Mouse (Mus musculus): ENCODE results near the gene Tnfrsf13b. TPM values are rescaled to one million over a fixed set of nuclear protein-coding genes. Genes with fewer than 3 reads are reported as not detected.
"Not testable (repeated sequence)": the region's sequence is repeated elsewhere in the genome, so short reads cannot be mapped to it uniquely, and the experiment has no call there.

Gene Tnfrsf13b
- polyA plus RNA-seq, 1 experiment from 2014 or later: 1.2 TPM

DNA sequence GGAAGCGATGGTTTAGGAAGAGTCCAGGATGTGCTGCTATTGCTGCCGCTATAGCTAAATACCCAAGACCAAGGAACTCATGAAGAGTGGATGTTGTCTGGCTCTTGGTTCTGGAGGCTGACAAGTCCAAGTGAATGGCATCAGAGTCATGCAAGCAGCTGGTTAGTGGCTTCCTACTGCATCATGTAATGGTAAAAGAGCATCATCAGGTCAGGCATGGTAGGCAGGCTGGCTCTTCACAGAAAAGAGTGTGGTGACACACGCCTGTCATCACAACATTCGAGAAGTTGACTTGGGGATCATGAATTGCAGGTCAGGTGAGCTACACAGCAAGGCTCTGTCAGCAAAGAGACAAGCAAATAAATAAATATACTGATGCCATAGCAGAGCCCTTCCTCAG lies 15.1 kb upstream of the Tnfrsf13b start:
- no peaks in the 10 kb centered on the region for H3K9me3 ChIP-seq (replicated peaks)
- H3K4me1 ChIP-seq: no peaks in the 10 kb centered on the region
- H3K27ac ChIP-seq (replicated peaks): no peak overlapping the region
- DNase-seq (ENCODE audit: low spot score): no peak
- no peak overlapping the region for H3K4me3 ChIP-seq
- no peaks in the 10 kb centered on the region for H3K27me3 ChIP-seq (ENCODE audit: low read depth, poor library complexity, severe bottlenecking)
- H3K36me3 ChIP-seq: no peaks in the 10 kb centered on the region
- WGBS: 91% methylated on average over 4 of the region's 4 CpGs

DNA sequence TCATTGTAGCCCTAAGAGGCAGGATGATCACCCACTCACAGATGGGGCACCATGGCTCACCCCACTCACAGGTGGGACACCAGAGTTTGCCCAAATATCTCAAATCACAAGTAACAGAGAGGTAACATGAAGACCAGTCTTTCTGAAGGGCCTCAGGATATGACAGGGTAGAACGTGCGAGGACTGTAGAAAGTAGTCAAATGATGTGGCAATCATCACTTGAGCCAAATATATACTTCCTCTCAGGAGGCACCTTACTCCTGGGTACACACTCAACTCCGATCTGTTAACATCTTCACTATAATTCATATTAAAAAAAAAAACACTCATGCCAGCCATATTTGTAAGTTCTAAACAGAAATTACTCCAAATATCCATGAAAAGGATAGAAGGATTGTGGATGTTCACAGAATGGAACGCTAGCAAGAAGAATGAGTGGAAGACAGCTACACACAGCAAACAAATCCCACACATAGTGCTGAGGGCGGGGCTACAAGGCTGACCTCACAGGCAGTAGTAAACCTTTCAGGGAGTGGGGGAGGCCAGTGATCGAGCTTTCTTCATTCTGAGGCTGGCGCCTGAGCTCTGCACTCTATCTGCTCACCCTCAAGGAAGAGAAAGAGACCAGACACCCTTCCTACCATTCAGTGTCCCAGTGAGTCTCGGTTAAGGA lies 14.1 kb upstream of the Tnfrsf13b start:
- Histone ChIP-seq H3K4me1 (no peaks in the 10 kb centered on the region), H3K4me3 (no peak overlapping the region), H3K27ac (replicated peaks) (no peak overlapping the region), H3K36me3 (no peaks in the 10 kb centered on the region), H3K9me3 (replicated peaks) (no peaks in the 10 kb centered on the region), H3K27me3 (ENCODE audit: low read depth, poor library complexity, severe bottlenecking) (no peaks in the 10 kb centered on the region)
- DNase-seq (ENCODE audit: low spot score): no peak
- 85% methylated on average over 8 of the region's 8 CpGs for WGBS

DNA sequence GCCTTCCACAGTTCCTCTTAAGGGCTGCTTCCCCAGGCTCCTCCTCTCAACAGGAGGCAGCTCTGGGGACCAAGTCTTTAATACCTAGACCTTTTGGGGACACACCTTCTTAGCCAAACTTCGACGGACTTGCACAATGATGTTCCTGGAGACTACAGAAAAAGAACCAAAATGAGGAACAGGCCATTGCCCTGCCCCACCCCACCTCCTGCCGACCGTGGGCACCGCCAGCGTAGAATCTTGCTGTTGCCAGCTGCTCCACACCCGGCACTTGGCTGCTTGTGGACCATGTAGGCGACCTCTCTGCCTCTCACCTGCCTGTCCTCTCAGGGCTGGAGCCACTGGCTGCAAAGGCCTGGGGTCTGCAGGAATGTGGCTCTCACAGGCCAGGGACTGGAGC lies 10.3 kb upstream of the Tnfrsf13b start:
- Histone ChIP-seq H3K27ac (replicated peaks) (no peak overlapping the region), H3K27me3 (ENCODE audit: low read depth, poor library complexity, severe bottlenecking) (no peaks in the 10 kb centered on the region), H3K4me1 (no peaks in the 10 kb centered on the region), H3K36me3 (no peaks in the 10 kb centered on the region), H3K4me3 (no peak overlapping the region), H3K9me3 (replicated peaks) (no peaks in the 10 kb centered on the region)
- 65% methylated on average over 8 of the region's 8 CpGs for WGBS
- no peak for DNase-seq (ENCODE audit: low spot score)

DNA sequence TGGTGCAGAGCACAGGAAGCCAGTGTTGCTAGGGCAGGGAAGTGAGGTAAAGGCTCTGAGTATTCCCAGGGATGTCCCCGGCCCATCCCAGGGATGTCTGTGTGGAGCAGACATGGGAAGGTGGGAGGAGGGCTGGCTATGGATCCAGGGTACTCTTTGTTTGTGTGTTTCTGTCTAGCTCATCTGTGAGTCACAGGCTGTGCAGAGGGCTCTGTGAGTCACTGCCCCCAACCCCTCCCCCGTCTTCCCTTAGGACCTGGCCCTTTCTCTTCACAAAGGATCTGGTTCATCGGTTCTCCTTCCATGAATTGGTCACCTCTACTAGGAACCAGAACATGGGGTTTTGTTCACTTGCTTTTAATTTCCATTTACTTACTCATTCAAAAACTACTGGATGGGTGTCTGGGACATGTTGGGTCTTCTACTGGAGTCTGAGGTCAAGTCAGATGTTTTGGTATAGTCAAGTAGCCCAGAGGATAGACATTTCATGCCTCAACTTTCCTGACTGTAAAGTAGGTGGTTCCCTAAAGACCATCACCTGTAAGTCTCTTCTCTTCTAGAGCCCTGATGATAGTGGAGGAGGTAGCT lies 6.5 kb upstream of the Tnfrsf13b start:
- no peak for DNase-seq (ENCODE audit: low spot score)
- no peak overlapping the region for H3K27ac ChIP-seq (replicated peaks)
- no peaks in the 10 kb centered on the region for H3K4me1 ChIP-seq
- 86% methylated on average over 3 of the region's 3 CpGs for WGBS
- H3K4me3 ChIP-seq: no peak overlapping the region
- no peaks in the 10 kb centered on the region for H3K27me3 ChIP-seq (ENCODE audit: low read depth, poor library complexity, severe bottlenecking)
- no peaks in the 10 kb centered on the region for H3K9me3 ChIP-seq (replicated peaks)
- H3K36me3 ChIP-seq: no peaks in the 10 kb centered on the region

- Histone ChIP-seq H3K36me3 (no peaks in the 10 kb centered on the region), H3K27ac (replicated peaks) (no peak overlapping the region), H3K4me3 (no peak overlapping the region), H3K9me3 (replicated peaks) (no peaks in the 10 kb centered on the region), H3K27me3 (ENCODE audit: low read depth, poor library complexity, severe bottlenecking) (no peaks in the 10 kb centered on the region), H3K4me1 (no peaks in the 10 kb centered on the region)
- no peak for DNase-seq (ENCODE audit: low spot score)
- 86% methylated on average over 9 of the region's 9 CpGs for WGBS
Measured at GRCm38 (mm10) chr11:61122283-61122768, 4.2 kb upstream of the Tnfrsf13b start.

DNA sequence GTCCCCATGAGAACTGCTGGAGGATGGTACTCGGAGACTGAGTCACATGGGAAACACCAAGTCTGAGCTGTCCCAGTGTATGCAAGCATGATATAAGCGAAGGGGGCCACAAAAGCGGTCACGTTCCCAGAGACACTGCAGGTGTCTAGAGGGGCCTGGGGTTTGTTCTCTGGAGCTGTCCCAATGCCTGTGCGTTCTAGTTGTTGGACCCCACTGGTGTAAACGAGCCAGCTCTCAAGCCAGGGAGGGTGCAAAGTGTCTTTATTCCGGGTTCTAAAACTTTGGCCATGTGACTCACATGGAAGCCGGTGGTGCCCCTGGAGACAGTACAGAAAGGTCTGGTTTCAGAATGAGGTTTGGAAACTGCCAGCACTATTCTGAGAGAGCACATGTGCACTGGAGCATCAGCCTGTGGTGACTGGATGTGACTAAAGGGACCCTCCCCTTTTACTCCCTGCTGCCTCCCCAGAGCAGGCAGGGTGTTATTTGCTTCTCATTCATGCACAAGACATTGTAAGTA lies 3.7 kb upstream of the Tnfrsf13b start:
- H3K4me3 ChIP-seq: no peak overlapping the region
- no peaks in the 10 kb centered on the region for H3K9me3 ChIP-seq (replicated peaks)
- no peak overlapping the region for H3K27ac ChIP-seq (replicated peaks)
- DNase-seq (ENCODE audit: low spot score): no peak
- no peaks in the 10 kb centered on the region for H3K4me1 ChIP-seq
- WGBS: 89% methylated on average over 8 of the region's 8 CpGs
- no peaks in the 10 kb centered on the region for H3K27me3 ChIP-seq (ENCODE audit: low read depth, poor library complexity, severe bottlenecking)
- H3K36me3 ChIP-seq: no peaks in the 10 kb centered on the region

GRCm38 (mm10) chr11:61123886-61124285 lies 2.7 kb upstream of the Tnfrsf13b start:
- no peaks in the 10 kb centered on the region for H3K27me3 ChIP-seq (ENCODE audit: low read depth, poor library complexity, severe bottlenecking)
- no peak overlapping the region for H3K4me3 ChIP-seq
- WGBS: 70% methylated on average over 3 of the region's 3 CpGs
- no peaks in the 10 kb centered on the region for H3K36me3 ChIP-seq
- no peak for DNase-seq (ENCODE audit: low spot score)
- H3K27ac ChIP-seq (replicated peaks): no peak overlapping the region
- H3K4me1 ChIP-seq: no peaks in the 10 kb centered on the region
- H3K9me3 ChIP-seq (replicated peaks): no peaks in the 10 kb centered on the region

DNA sequence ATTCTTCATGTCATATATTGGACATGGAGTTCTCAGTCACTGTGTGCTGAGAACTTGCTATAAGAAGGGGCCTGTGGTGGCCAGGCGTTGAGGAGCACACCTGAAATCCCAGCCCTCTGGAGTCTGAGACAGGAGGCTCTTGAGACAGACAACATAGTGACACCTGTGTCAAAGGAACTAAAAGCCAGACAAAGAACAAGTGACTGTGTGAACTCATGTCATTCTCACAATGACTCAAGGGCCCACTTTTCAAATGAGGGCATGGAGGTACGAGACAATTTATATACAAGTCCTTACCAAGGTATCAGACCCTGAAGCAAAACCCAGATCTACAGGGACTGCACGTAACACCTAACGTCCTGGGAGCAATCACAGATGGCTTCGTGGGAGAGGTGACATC lies 585 bp upstream of the Tnfrsf13b start:
- no peaks in the 10 kb centered on the region for H3K27me3 ChIP-seq (ENCODE audit: low read depth, poor library complexity, severe bottlenecking)
- no peak overlapping the region for H3K27ac ChIP-seq (replicated peaks)
- H3K4me3 ChIP-seq: no peak overlapping the region
- no peak for DNase-seq (ENCODE audit: low spot score)
- no peaks in the 10 kb centered on the region for H3K9me3 ChIP-seq (replicated peaks)
- WGBS: 85% methylated on average over 5 of the region's 5 CpGs
- no peaks in the 10 kb centered on the region for H3K4me1 ChIP-seq
- no peaks in the 10 kb centered on the region for H3K36me3 ChIP-seq

DNA sequence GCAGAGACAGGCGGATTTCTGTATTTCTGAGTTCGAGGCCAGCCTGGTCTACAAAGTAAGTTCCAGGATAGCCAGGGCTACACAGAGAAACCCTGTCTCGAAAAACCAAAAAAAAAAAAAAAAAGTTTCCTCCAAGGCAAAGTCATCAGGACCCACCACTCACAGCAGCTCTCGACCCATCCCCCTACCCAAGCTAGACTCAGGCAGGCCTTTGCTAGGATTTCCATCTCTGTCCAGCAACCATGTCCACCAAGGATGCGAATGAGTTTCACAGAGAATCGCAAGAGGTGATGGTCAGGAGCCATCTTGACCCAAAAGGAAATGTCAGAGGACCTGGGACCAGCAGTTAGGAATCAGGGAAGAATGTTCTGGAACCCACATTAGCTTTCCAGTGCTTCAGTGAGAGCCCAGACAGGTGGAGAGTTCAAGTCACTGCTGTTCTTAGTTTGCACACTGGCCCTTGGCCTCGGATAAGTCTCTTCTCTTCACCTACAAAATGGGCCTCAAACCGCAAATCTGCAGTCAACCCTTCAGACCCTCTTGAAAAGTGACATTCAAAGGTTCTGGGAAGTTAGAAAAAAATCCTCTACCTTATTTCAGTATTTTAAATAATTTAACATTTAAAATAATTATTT lies 983 bp downstream of the Tnfrsf13b start:
- Histone ChIP-seq H3K27ac (replicated peaks) (no peak overlapping the region), H3K4me3 (no peak overlapping the region), H3K9me3 (replicated peaks) (no peaks in the 10 kb centered on the region), H3K27me3 (ENCODE audit: low read depth, poor library complexity, severe bottlenecking) (no peaks in the 10 kb centered on the region), H3K4me1 (no peaks in the 10 kb centered on the region), H3K36me3 (no peaks in the 10 kb centered on the region)
- DNase-seq (ENCODE audit: low spot score): no peak
- WGBS: 91% methylated on average over 8 of the region's 8 CpGs

- Histone ChIP-seq H3K27me3 (ENCODE audit: low read depth, poor library complexity, severe bottlenecking) (no peaks in the 10 kb centered on the region), H3K36me3 (no peaks in the 10 kb centered on the region), H3K27ac (replicated peaks) (no peak overlapping the region), H3K4me1 (no peaks in the 10 kb centered on the region), H3K4me3 (no peak overlapping the region), H3K9me3 (replicated peaks) (no peaks in the 10 kb centered on the region)
- WGBS: 60% methylated on average over 10 of the region's 10 CpGs
- DNase-seq (ENCODE audit: low spot score): no peak
Measured at GRCm38 (mm10) chr11:61129305-61129704, 2.8 kb downstream of the Tnfrsf13b start.

- not testable (repeated sequence) for H3K27ac ChIP-seq (replicated peaks); H3K4me1 ChIP-seq; H3K36me3 ChIP-seq; DNase-seq (ENCODE audit: low spot score); H3K4me3 ChIP-seq; H3K27me3 ChIP-seq (ENCODE audit: low read depth, poor library complexity, severe bottlenecking); H3K9me3 ChIP-seq (replicated peaks)
- 87% methylated on average over 4 of the region's 4 CpGs for WGBS
Measured at GRCm38 (mm10) chr11:61130646-61131045, 4.1 kb downstream of the Tnfrsf13b start.

DNA sequence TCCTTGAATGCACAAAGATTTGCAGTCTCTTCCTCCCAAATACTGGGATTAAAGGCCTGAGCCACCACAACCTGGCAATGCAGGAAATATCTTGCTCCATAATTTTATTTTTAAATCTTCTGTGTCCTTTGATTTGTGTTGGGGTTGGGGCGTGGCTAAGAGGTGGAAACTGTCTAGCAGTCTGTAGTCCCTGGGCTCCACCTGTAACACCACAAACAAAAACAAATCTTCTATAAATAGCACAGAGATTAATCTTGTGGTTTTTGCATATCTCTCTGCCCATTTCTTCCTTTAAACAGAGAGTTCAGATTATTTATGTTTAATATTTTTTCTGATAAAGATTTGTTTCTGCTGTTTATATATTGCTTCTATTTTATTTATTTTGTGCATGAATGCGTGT lies 6.4 kb downstream of the Tnfrsf13b start:
- 85% methylated on average over 2 of the region's 2 CpGs for WGBS
- Histone ChIP-seq H3K27me3 (ENCODE audit: low read depth, poor library complexity, severe bottlenecking) (no peaks in the 10 kb centered on the region), H3K4me1 (no peaks in the 10 kb centered on the region), H3K4me3 (no peak overlapping the region), H3K36me3 (no peaks in the 10 kb centered on the region), H3K9me3 (replicated peaks) (no peaks in the 10 kb centered on the region), H3K27ac (replicated peaks) (no peak overlapping the region)
- DNase-seq (ENCODE audit: low spot score): no peak

- Histone ChIP-seq H3K36me3 (no peaks in the 10 kb centered on the region), H3K4me1 (peaks cover under 1% of the 10 kb centered on the region), H3K9me3 (replicated peaks) (no peaks in the 10 kb centered on the region), H3K4me3 (no peak overlapping the region), H3K27ac (replicated peaks) (no peak overlapping the region), H3K27me3 (ENCODE audit: low read depth, poor library complexity, severe bottlenecking) (peaks cover 9% of the 10 kb centered on the region)
- 80% methylated on average over 2 of the region's 2 CpGs for WGBS
- DNase-seq (ENCODE audit: low spot score): no peak
Measured at GRCm38 (mm10) chr11:61141693-61142092, 15.1 kb downstream of the Tnfrsf13b start.
